Mouse (Mus musculus): ENCODE results near the gene Arid3c. TPM values are rescaled to one million over a fixed set of nuclear protein-coding genes. Genes with fewer than 3 reads are reported as not detected.
A peak's percentile ranks its signal among the peaks of the same experiment; 100 is the strongest.

Gene Arid3c
- polyA plus RNA-seq, 2 experiments, result 0.09 TPM; not detected in 1

DNA sequence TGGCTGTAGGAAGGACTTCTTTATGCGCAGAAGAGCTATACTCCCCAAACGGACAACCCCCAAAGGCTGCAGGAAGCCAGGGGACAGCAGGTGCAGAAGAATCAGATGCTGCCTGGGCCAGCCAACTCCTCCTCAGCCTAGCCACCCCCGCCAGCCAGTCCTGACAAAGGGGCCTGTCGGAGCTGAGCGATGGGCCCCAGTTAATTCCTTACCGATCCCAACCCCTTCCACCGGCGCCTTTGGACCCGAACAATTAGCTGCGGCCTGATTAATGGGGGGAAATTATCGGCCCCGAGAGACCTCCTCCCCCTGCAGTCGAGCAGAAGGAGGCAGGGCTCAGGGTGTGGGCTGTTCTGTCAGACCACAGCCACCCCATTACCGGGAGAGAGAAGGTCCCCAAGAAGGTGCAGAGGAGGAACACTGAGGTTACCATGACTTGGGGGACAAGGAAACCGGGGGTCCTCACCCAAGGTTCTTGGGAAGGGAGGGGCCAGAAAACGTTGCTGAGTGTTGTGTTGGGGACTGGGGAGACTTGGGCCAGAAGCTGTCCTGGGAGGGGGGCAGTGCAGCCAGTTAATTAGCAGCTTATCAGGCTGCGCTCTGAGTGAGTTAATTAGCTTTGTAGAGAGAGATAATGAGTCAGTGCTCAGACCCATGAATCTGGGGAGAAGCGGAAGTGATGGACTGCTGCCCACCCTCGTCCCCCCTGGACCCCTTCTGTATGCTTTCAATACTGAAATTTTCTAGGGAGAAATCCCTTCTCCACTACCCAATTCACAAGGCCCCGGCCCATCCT, 3.9 kb downstream of the Arid3c start:
- H3K4me1 ChIP-seq (ENCODE audit: control insufficient read depth, insufficient read depth, low read length), result peaks cover 14% of the 10 kb centered on the region
- H3K9me3 ChIP-seq (ENCODE audit: control insufficient read depth, low read length), result no peaks in the 10 kb centered on the region
- H3K4me2 ChIP-seq (replicated peaks; ENCODE audit: low read depth, low read length, severe bottlenecking), result no peak overlapping the region
- H3K4me3 ChIP-seq (replicated peaks; ENCODE audit: low read length), result no peak overlapping the region
- ATAC-seq (ENCODE audit: low FRiP score, low read depth) (no peak), DNase-seq (ENCODE audit: low spot score) (no peak)
- WGBS, result 16% methylated on average over 20 of the region's 20 CpGs
- no peaks in the 10 kb centered on the region for H3K36me3 ChIP-seq (ENCODE audit: control insufficient read depth, insufficient read depth, low read length)
- H3K27ac ChIP-seq (replicated peaks; ENCODE audit: low read depth, low read length), result no peak overlapping the region
- TF ChIP-seq POLR2A (IDR thresholded peaks at IDR 0.05; ENCODE audit: borderline replicate concordance, extremely low read depth, insufficient read depth, insufficient read length), result no peak
- H3K27me3 ChIP-seq (ENCODE audit: control insufficient read depth, insufficient read depth, low read length), result peaks cover 79% of the 10 kb centered on the region
- H3K9ac ChIP-seq (ENCODE audit: low read depth, low read length, severe bottlenecking), result no peak overlapping the region

- Histone ChIP-seq H3K4me3 (replicated peaks; ENCODE audit: low read length) (peak within 1 kb of the TSS; percentile 86), H3K9ac (ENCODE audit: low read depth, low read length, severe bottlenecking) (peak within 1 kb of the TSS; percentile 82), H3K27me3 (ENCODE audit: control insufficient read depth, insufficient read depth, low read length) (peaks cover 43% of the 10 kb centered on the region), H3K36me3 (ENCODE audit: control insufficient read depth, insufficient read depth, low read length) (peaks cover 19% of the 10 kb centered on the region), H3K4me2 (replicated peaks; ENCODE audit: low read depth, low read length, severe bottlenecking) (peak within 1 kb of the TSS; percentile 65), H3K9me3 (ENCODE audit: control insufficient read depth, low read length) (no peaks in the 10 kb centered on the region), H3K4me1 (ENCODE audit: control insufficient read depth, insufficient read depth, low read length) (peaks cover 13% of the 10 kb centered on the region), H3K27ac (replicated peaks; ENCODE audit: low read depth, low read length) (no peak within 1 kb of the TSS)
- under 1% methylated on average over 27 of the region's 27 CpGs for WGBS
- TF ChIP-seq POLR2A (IDR thresholded peaks at IDR 0.05; ENCODE audit: borderline replicate concordance, extremely low read depth, insufficient read depth, insufficient read length), result peak; percentile 75; the same call in 1 of the 2 replicates
- DNase-seq (ENCODE audit: low spot score) (peak; percentile 99), ATAC-seq (ENCODE audit: low FRiP score, low read depth) (peak; percentile 98)
These were observed 8.0 kb downstream of the Arid3c start, which contains the start of gene Dctn3 for GRCm38 (mm10) chr4:41722918-41723351. Gene Dctn3 (minus strand): TSS chr4:41723170.

GRCm38 (mm10) chr4:41716834-41717233, 14.1 kb downstream of the Arid3c start:
- no peak for ATAC-seq (ENCODE audit: low FRiP score, low read depth)

DNA sequence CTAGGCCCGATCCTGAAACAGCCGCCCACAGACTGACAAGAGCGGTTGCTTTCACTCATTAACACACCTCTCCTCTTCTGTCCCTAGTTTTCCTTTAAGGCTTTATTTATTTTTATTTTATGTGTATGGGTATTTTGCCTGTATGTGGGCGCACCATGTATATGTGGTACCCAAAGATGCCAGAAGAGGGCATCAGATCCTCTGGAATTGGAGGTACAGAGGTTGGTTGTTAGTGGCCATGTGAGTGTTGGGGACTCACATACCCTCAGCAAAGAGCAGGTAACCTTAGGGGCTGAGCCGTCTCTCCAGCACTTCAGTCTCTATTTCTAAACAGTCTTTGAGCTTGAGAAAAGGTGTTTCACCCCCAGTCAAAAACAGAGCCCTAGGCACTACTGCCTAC, 15.3 kb downstream of the Arid3c start:
- WGBS, result 81% methylated on average over 5 of the region's 5 CpGs
- DNase-seq (ENCODE audit: low spot score) (no peak), ATAC-seq (ENCODE audit: low FRiP score, low read depth) (no peak)
- H3K4me1 ChIP-seq (ENCODE audit: control insufficient read depth, insufficient read depth, low read length), result peaks cover 29% of the 10 kb centered on the region
- H3K27ac ChIP-seq (replicated peaks; ENCODE audit: low read depth, low read length), result no peak overlapping the region
- no peak overlapping the region for H3K4me3 ChIP-seq (replicated peaks; ENCODE audit: low read length)
- TF ChIP-seq POLR2A (IDR thresholded peaks at IDR 0.05; ENCODE audit: borderline replicate concordance, extremely low read depth, insufficient read depth, insufficient read length), result no peak
- H3K36me3 ChIP-seq (ENCODE audit: control insufficient read depth, insufficient read depth, low read length), result peaks cover 40% of the 10 kb centered on the region
- H3K9me3 ChIP-seq (ENCODE audit: control insufficient read depth, low read length), result no peaks in the 10 kb centered on the region
- H3K9ac ChIP-seq (ENCODE audit: low read depth, low read length, severe bottlenecking), result no peak overlapping the region
- no peaks in the 10 kb centered on the region for H3K27me3 ChIP-seq (ENCODE audit: control insufficient read depth, insufficient read depth, low read length)
- no peak overlapping the region for H3K4me2 ChIP-seq (replicated peaks; ENCODE audit: low read depth, low read length, severe bottlenecking)

More at GRCm38 (mm10) chr4:41716834-41717233, 14.1 kb downstream of the Arid3c start:
- peaks cover 24% of the 10 kb centered on the region for H3K4me1 ChIP-seq (ENCODE audit: control insufficient read depth, insufficient read depth, low read length)
- no peak for TF ChIP-seq POLR2A (IDR thresholded peaks at IDR 0.05; ENCODE audit: borderline replicate concordance, extremely low read depth, insufficient read depth, insufficient read length)
- H3K27me3 ChIP-seq (ENCODE audit: control insufficient read depth, insufficient read depth, low read length), result no peaks in the 10 kb centered on the region
- 0 out of 2 replicates have a peak overlapping the region, but pooled peaks have one; percentile 26 for H3K27ac ChIP-seq (replicated peaks; ENCODE audit: low read depth, low read length)
- WGBS, result 24% methylated on average over 6 of the region's 6 CpGs
- no peaks in the 10 kb centered on the region for H3K9me3 ChIP-seq (ENCODE audit: control insufficient read depth, low read length)
- no peak for DNase-seq (ENCODE audit: low spot score)
- H3K9ac ChIP-seq (ENCODE audit: low read depth, low read length, severe bottlenecking), result no peak overlapping the region; the same call in 1 of the 2 replicates
- H3K4me3 ChIP-seq (replicated peaks; ENCODE audit: low read length), result no peak overlapping the region
- H3K4me2 ChIP-seq (replicated peaks; ENCODE audit: low read depth, low read length, severe bottlenecking), result no peak overlapping the region
- peaks cover 33% of the 10 kb centered on the region for H3K36me3 ChIP-seq (ENCODE audit: control insufficient read depth, insufficient read depth, low read length)

DNA sequence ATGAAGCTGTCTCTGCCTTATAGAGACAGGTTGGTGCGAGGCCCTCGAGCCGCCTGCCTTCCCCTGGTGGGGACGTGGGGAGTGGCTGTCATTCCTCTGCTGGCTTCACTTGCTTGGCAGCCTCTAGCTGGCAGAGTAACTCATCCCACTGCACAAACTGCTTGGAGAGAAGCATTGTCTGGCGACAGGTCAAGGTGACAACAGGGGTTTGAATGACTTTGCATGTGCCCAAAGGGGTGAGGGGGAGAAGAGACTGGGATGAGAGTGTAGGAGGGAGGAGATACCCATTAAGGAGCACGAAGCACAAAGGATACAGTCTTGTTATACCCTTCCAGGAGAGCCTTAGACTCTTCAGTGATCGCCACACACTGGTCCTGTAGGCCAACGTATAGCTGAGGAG, 15.9 kb downstream of the Arid3c start:
- H3K36me3 ChIP-seq (ENCODE audit: control insufficient read depth, insufficient read depth, low read length), result peaks cover 39% of the 10 kb centered on the region
- WGBS, result 76% methylated on average over 8 of the region's 8 CpGs
- no peak overlapping the region for H3K27ac ChIP-seq (replicated peaks; ENCODE audit: low read depth, low read length)
- no peak overlapping the region for H3K4me3 ChIP-seq (replicated peaks; ENCODE audit: low read length)
- H3K9ac ChIP-seq (ENCODE audit: low read depth, low read length, severe bottlenecking), result no peak overlapping the region
- ATAC-seq (ENCODE audit: low FRiP score, low read depth) (no peak), DNase-seq (ENCODE audit: low spot score) (no peak)
- no peaks in the 10 kb centered on the region for H3K9me3 ChIP-seq (ENCODE audit: control insufficient read depth, low read length)
- no peak for TF ChIP-seq POLR2A (IDR thresholded peaks at IDR 0.05; ENCODE audit: borderline replicate concordance, extremely low read depth, insufficient read depth, insufficient read length)
- no peak overlapping the region for H3K4me2 ChIP-seq (replicated peaks; ENCODE audit: low read depth, low read length, severe bottlenecking)
- peaks cover 29% of the 10 kb centered on the region for H3K4me1 ChIP-seq (ENCODE audit: control insufficient read depth, insufficient read depth, low read length)
- H3K27me3 ChIP-seq (ENCODE audit: control insufficient read depth, insufficient read depth, low read length), result no peaks in the 10 kb centered on the region

Measured in limb, embryonic 14.5 days (tissue).